Mouse (Mus musculus) stomach, embryonic 16.5 days (tissue): ENCODE measurements at regions not wholly inside any gene's neighbourhood (a gene's known extent, or its start where the extent isn't known, plus 50 kb on each side); places are given as distances from the start of the nearest gene placed in this dataset.
"Not testable (repeated sequence)": the region's sequence is repeated elsewhere in the genome, so short reads cannot be mapped to it uniquely, and the experiment has no call there.

ENCODE experiments used
- ATAC-seq: fragments of 200-750 bp; cut with Nextera tagmentation; 2 replicates; pipeline ENCODE4 v1.8.0; 2017; ENCODE audit warnings: moderate number of reproducible peaks, moderate TSS enrichment; ENCODE audit not compliant: insufficient read depth, low FRiP score
- H3K27ac ChIP-seq: fragments of 300-500 bp; sonication (generic); 2 replicates; pipeline ENCODE4 v1.5.1; 2014; ENCODE audit warnings: low read length
- H3K27me3 ChIP-seq: fragments of 300-500 bp; sonication (generic); 2 replicates; pipeline ENCODE4 v1.6.1; 2014; ENCODE audit warnings: low read length, control low read depth, mixed read lengths; ENCODE audit not compliant: control insufficient read depth, insufficient read depth
- H3K36me3 ChIP-seq: fragments of 300-500 bp; sonication (generic); 2 replicates; pipeline ENCODE4 v1.6.1; 2014; ENCODE audit warnings: low read length; ENCODE audit not compliant: control insufficient read depth, insufficient read depth
- H3K4me1 ChIP-seq: fragments of 300-500 bp; sonication (generic); 2 replicates; pipeline ENCODE4 v1.6.1; 2014; ENCODE audit warnings: low read length, control low read depth, mixed read lengths; ENCODE audit not compliant: control insufficient read depth, insufficient read depth
- H3K4me2 ChIP-seq: fragments of 300-500 bp; sonication (generic); 2 replicates; pipeline ENCODE4 v1.6.1; 2014; ENCODE audit warnings: low read depth, low read length, mixed read lengths
- H3K4me3 ChIP-seq: fragments of 300-500 bp; sonication (generic); replicated peaks from 2 replicates; pipeline ENCODE4 v1.5.1; 2014; ENCODE audit warnings: mild to moderate bottlenecking, low read length
- H3K9ac ChIP-seq: fragments of 300-500 bp; sonication (generic); 2 replicates; pipeline ENCODE4 v1.6.1; 2014; ENCODE audit warnings: low read length
- H3K9me3 ChIP-seq: fragments of 300-500 bp; sonication (generic); replicated peaks from 2 replicates; pipeline ENCODE4 v1.6.1; 2016; ENCODE audit warnings: low read length, control low read depth; ENCODE audit not compliant: control insufficient read depth
- WGBS: fragments of 180-500 bp; shearing (Covaris S2); extraction: QIAGEN DNeasy Blood & Tissue Kit; methylation state at CpG from one replicate; pipeline ENCODE4 v1.1.7; 2014; 5-methylcytosine and 5-hydroxymethylcytosine counted together

DNA sequence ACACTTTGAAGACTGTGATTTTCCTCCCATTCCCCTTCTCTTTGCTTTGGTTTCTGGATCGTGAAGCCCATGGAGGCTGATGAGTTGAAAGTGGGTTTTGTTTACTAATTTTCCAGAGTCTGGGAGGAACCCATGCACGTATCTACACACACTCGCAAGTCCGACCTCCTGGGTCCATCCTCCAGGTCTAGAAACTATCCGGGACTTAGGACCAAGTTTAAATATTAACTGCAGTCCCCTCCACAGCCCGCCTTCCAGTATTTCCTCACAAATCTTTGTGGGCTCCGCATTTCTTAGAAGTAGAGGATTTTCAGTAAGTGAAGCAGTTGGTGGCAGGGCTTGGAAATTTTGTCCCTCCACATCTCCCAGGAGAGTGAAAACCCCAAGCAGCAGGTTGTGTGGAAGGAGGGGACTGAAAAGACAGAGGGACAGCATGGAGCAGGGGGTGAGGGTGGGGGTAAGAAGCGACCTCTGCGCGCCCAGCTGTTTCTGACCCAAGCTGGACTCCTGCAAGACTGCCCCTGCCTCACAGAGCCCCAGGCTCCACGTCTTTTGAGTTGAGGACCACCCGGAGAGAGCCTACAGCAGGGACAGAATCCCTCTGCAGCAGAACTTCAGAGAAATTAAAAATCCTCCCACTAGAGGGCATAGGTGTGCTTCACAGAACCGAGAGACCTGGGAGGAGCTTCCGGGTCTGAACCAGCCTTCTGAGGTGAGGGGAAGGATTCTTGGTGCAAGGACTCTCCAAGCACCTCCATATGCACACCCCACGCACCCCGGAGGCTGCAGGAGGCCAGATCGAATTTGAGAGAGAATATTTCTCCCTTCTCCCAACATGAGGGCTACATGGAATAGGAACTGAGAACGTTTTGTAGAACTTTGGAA, 174.4 kb upstream of the Thpo start:
- H3K4me1 ChIP-seq, H3K9me3 ChIP-seq, H3K9ac ChIP-seq, H3K36me3 ChIP-seq, H3K27ac ChIP-seq, H3K27me3 ChIP-seq, H3K4me3 ChIP-seq: not testable (repeated sequence)
- peak overlapping the region; percentile 31; the same call in 1 of the 2 replicates for H3K4me2 ChIP-seq
- ATAC-seq: peak; percentile 74; the same call in 1 of the 2 replicates
- WGBS: 30% methylated on average over 17 of the region's 18 CpGs

DNA sequence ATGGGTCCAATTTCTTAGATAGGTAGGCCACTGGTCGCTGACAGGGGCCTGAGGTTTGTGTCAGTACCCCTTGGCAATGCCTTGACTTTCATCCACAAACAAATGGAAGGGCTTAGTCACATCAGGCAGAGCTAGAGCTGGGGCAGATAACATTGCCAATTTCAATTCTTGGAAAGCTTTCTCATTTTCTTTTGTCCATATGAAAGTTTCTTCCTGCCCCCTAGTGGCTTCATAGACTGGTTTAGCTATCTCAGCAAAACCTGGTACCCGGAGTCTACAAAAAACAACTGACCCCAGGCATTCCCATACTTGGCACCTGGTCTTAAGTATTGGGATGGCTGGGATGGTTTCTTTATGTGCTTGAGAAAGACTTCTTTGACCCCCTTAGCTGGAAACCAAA, 161.4 kb upstream of the Thpo start:
- Histone ChIP-seq H3K36me3 (no peaks in the 10 kb centered on the region), H3K4me2 (no peak overlapping the region), H3K9me3 (no peaks in the 10 kb centered on the region), H3K4me1 (no peaks in the 10 kb centered on the region), H3K27me3 (no peaks in the 10 kb centered on the region), H3K4me3 (no peak overlapping the region), H3K9ac (no peak overlapping the region), H3K27ac (no peak overlapping the region)
- peak; percentile 21; the same call in 1 of the 2 replicates for ATAC-seq
- WGBS: 48% methylated on average over 2 of the region's 2 CpGs

GRCm38 (mm10) chr16:20871726-20872125, 137.4 kb upstream of the Thpo start:
- no peak overlapping the region for H3K9ac ChIP-seq
- no peaks in the 10 kb centered on the region for H3K4me1 ChIP-seq
- no peak overlapping the region for H3K4me2 ChIP-seq
- no peaks in the 10 kb centered on the region for H3K9me3 ChIP-seq
- no peak overlapping the region for H3K4me3 ChIP-seq
- H3K27ac ChIP-seq: no peak overlapping the region
- no peak for ATAC-seq
- 39% methylated on average over 1 of the region's 1 CpGs for WGBS
- no peaks in the 10 kb centered on the region for H3K27me3 ChIP-seq
- H3K36me3 ChIP-seq: no peaks in the 10 kb centered on the region

DNA sequence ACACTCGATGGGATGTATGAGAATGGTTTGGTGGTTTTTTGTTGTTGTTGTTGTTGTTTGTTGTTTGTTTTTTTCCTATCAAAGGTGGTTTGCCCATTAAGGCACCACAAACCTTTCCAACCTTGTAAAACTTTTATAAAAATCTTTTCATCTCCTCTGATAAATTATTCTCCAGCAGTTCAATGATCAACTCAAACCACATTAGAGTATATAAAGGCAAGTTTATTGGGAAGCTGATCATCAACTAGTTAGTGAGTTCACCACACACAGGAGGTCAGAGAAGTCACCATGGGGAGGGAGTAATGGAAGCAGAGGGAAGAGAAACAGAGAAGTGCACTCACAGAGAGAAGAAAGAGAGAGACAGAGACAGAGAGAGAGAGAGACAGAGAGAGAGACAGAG, 132.5 kb upstream of the Thpo start:
- no peak overlapping the region for H3K4me3 ChIP-seq
- H3K9ac ChIP-seq: no peak overlapping the region
- H3K4me2 ChIP-seq: no peak overlapping the region
- H3K4me1 ChIP-seq: no peaks in the 10 kb centered on the region
- 88% methylated on average over 1 of the region's 1 CpGs for WGBS
- no peaks in the 10 kb centered on the region for H3K36me3 ChIP-seq
- H3K27ac ChIP-seq: no peak overlapping the region
- no peaks in the 10 kb centered on the region for H3K9me3 ChIP-seq
- no peaks in the 10 kb centered on the region for H3K27me3 ChIP-seq
- no peak for ATAC-seq

DNA sequence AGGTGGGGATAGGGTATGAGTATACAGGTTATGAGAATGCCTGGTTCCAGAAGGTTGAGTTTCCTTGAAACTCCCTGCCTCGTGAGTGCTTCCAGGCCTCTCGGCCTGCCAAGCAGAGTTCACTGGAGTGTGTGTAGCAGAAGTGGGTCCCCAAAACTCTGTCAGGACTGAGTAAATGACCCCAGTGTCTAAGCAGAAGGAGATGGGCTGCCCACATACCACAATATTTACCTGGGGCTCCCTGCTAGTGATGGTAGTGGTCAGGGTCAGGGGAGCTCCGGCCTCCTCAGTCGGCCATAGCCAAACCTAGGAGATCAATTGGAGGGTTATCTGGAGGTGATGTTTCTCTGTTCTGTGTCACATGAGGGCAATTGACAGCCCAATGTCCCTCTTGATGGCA, 126.9 kb upstream of the Thpo start:
- Histone ChIP-seq H3K36me3 (no peaks in the 10 kb centered on the region), H3K4me2 (no peak overlapping the region), H3K27ac (no peak overlapping the region), H3K9ac (no peak overlapping the region), H3K4me3 (no peak overlapping the region), H3K4me1 (no peaks in the 10 kb centered on the region), H3K27me3 (no peaks in the 10 kb centered on the region), H3K9me3 (no peaks in the 10 kb centered on the region)
- WGBS: 96% methylated on average over 4 of the region's 4 CpGs
- ATAC-seq: no peak

GRCm38 (mm10) chr16:20860606-20861005, 126.3 kb upstream of the Thpo start:
- 85% methylated on average over 3 of the region's 3 CpGs for WGBS

GRCm38 (mm10) chr16:20854696-20855213, 120.4 kb upstream of the Thpo start:
- H3K36me3 ChIP-seq: no peaks in the 10 kb centered on the region
- no peak overlapping the region for H3K9ac ChIP-seq
- no peak overlapping the region for H3K4me3 ChIP-seq
- no peaks in the 10 kb centered on the region for H3K27me3 ChIP-seq
- 57% methylated on average over 1 of the region's 1 CpGs for WGBS
- ATAC-seq: no peak
- no peak overlapping the region for H3K27ac ChIP-seq
- no peaks in the 10 kb centered on the region for H3K4me1 ChIP-seq
- H3K9me3 ChIP-seq: no peaks in the 10 kb centered on the region
- H3K4me2 ChIP-seq: no peak overlapping the region

More at GRCm38 (mm10) chr16:20860606-20861005, 126.3 kb upstream of the Thpo start:
- H3K4me2 ChIP-seq, ATAC-seq, H3K9me3 ChIP-seq, H3K4me1 ChIP-seq, H3K36me3 ChIP-seq, H3K27ac ChIP-seq, H3K9ac ChIP-seq, H3K27me3 ChIP-seq, H3K4me3 ChIP-seq: not testable (repeated sequence)

- Histone ChIP-seq H3K27me3 (no peaks in the 10 kb centered on the region), H3K36me3 (no peaks in the 10 kb centered on the region), H3K27ac (no peak overlapping the region), H3K4me1 (no peaks in the 10 kb centered on the region), H3K4me3 (no peak overlapping the region), H3K4me2 (no peak overlapping the region), H3K9ac (no peak overlapping the region), H3K9me3 (no peaks in the 10 kb centered on the region)
- ATAC-seq: no peak
- whole genome bisulfite sequencing: 19% methylated on average over 2 of the region's 2 CpGs
These were observed 103.8 kb upstream of the Thpo start for GRCm38 (mm10) chr16:20838151-20838550.

- H3K4me2 ChIP-seq: no peak overlapping the region
- ATAC-seq: no peak
- H3K9ac ChIP-seq: no peak overlapping the region
- H3K9me3 ChIP-seq: no peaks in the 10 kb centered on the region
- H3K4me1 ChIP-seq: no peaks in the 10 kb centered on the region
- WGBS: 34% methylated on average over 5 of the region's 5 CpGs
- H3K27ac ChIP-seq: no peak overlapping the region
- no peaks in the 10 kb centered on the region for H3K36me3 ChIP-seq
- no peaks in the 10 kb centered on the region for H3K27me3 ChIP-seq
- H3K4me3 ChIP-seq: no peak overlapping the region
These were observed 102.6 kb upstream of the Thpo start for GRCm38 (mm10) chr16:20836866-20837265.
